In genomic region chr4:124985671-124986602, GRCm38 (mm10) we compare ENCODE assay signal across 8 mouse cellular contexts. TPM values are rescaled to one million over a fixed set of nuclear protein-coding genes. Genes with fewer than 3 reads are reported as not detected.
A peak's percentile ranks its signal among the peaks of the same experiment; 100 is the strongest.
DNase-seq lines count a peak whose midpoint lies in the region; ATAC-seq and TF ChIP-seq lines count a peak whose summit lies in the region.

Gene Rspo1 (plus strand): TSS chr4:124986430.

- H3K4me1 ChIP-seq in forebrain, embryonic 11.5 days (replicated peaks; ENCODE audit: control insufficient read depth, insufficient read depth, low read length): peaks cover 25% of the 10 kb centered on the region
- H3K4me1 ChIP-seq in hindbrain, postnatal 0 days (ENCODE audit: insufficient read depth, low read length): no peaks in the 10 kb centered on the region; the same call in 1 of the 2 replicates
- H3K4me1 ChIP-seq in megakaryocyte, embryonic 14.5 days: peaks cover 49% of the 10 kb centered on the region

- peak; percentile 38 for ATAC-seq in forebrain, embryonic 11.5 days (replicated peaks; ENCODE audit: low FRiP score)
- no peak for ATAC-seq in hindbrain, postnatal 0 days

- H3K27me3 ChIP-seq in forebrain, embryonic 11.5 days (ENCODE audit: control insufficient read depth, insufficient read depth, low read length): peaks cover 56% of the 10 kb centered on the region
- H3K27me3 ChIP-seq in hindbrain, postnatal 0 days (ENCODE audit: insufficient read depth, low read length): peaks cover 61% of the 10 kb centered on the region
- peaks cover 99% of the 10 kb centered on the region for H3K27me3 ChIP-seq in megakaryocyte, embryonic 14.5 days (replicated peaks)

- H3K27ac ChIP-seq in forebrain, embryonic 11.5 days (ENCODE audit: low read depth, low read length): peak within 1 kb of the TSS; percentile 37; the same call in 1 of the 2 replicates
- H3K27ac ChIP-seq in hindbrain, postnatal 0 days: no peak within 1 kb of the TSS

- H3K4me3 ChIP-seq in forebrain, embryonic 11.5 days (ENCODE audit: low read depth, low read length): peak within 1 kb of the TSS; percentile 47
- H3K4me3 ChIP-seq in hindbrain, postnatal 0 days (ENCODE audit: low read length): peak within 1 kb of the TSS; percentile 29
- H3K4me3 ChIP-seq in megakaryocyte, embryonic 14.5 days (replicated peaks): peak within 1 kb of the TSS; percentile 70

- H3K9ac ChIP-seq in forebrain, embryonic 11.5 days (ENCODE audit: low read length): peak within 1 kb of the TSS; percentile 59
- H3K9ac ChIP-seq in hindbrain, postnatal 0 days (replicated peaks; ENCODE audit: low read length): 0 out of 2 replicates have a peak within 1 kb of the TSS, but pooled peaks have one; percentile 18

- WGBS in forebrain, embryonic 11.5 days: 1% methylated on average over 62 of the region's 62 CpGs
- 2% methylated on average over 46 of the region's 62 CpGs for WGBS in hindbrain, postnatal 0 days

- peak within 1 kb of the TSS; percentile 52 for H3K4me2 ChIP-seq in forebrain, embryonic 11.5 days (ENCODE audit: low read depth, low read length, severe bottlenecking)
- peak within 1 kb of the TSS; percentile 54 for H3K4me2 ChIP-seq in hindbrain, postnatal 0 days (ENCODE audit: low read depth, low read length)

- H3K9me3 ChIP-seq in forebrain, embryonic 11.5 days (ENCODE audit: control insufficient read depth, low read length): no peaks in the 10 kb centered on the region
- no peaks in the 10 kb centered on the region for H3K9me3 ChIP-seq in hindbrain, postnatal 0 days (ENCODE audit: low read length)
- H3K9me3 ChIP-seq in megakaryocyte, embryonic 14.5 days: no peaks in the 10 kb centered on the region

- H3K36me3 ChIP-seq in forebrain, embryonic 11.5 days (ENCODE audit: control insufficient read depth, insufficient read depth, low read length): no peaks in the 10 kb centered on the region
- H3K36me3 ChIP-seq in hindbrain, postnatal 0 days (ENCODE audit: insufficient read depth, low read length): no peaks in the 10 kb centered on the region
- H3K36me3 ChIP-seq in megakaryocyte, embryonic 14.5 days (replicated peaks; ENCODE audit: low read length): no peaks in the 10 kb centered on the region

- DNase-seq in thymus, postnatal 4 days: peak; percentile 26
- DNase-seq in thymus, postnatal 14 days: no peak
- DNase-seq in forebrain, embryonic 11.5 days (ENCODE audit: low spot score): peak; percentile 72
- DNase-seq in hindbrain, postnatal 0 days (ENCODE audit: low spot score): no peak
- no peak for DNase-seq in spleen, postnatal 36 days (ENCODE audit: low spot score in 2 of 2)
- no peak for DNase-seq in gastrocnemius, adult 8-10 months (ENCODE audit: low spot score in 2 of 2)
- no peak for DNase-seq in layer of hippocampus, adult 9-11 months

- TF ChIP-seq CTCF in hindbrain, postnatal 0 days (IDR thresholded peaks at IDR 0.05; ENCODE audit: low read depth): no peak

RNA-seq across cellular contexts. Expression of gene Rspo1, which starts in this region (rescaled TPM):
- 56.2 and 64.8 TPM in 2 replicates for polyA plus RNA-seq in forebrain, embryonic 11.5 days (2014; fragmentation: Nextera tagmentation; extraction: Ambion mirVana)
- total RNA-seq in hindbrain, postnatal 0 days (2014; rRNA removed): 0.36 and 13.6 TPM in 2 replicates
- 0.74 and 0.95 TPM in 2 replicates for polyA plus RNA-seq in hindbrain, postnatal 0 days (2015; fragmentation: Nextera tagmentation; extraction: Ambion mirVana)
- 1.2 TPM in 1 of 2 replicates, not detected in the other for polyA plus RNA-seq in megakaryocyte, embryonic 14.5 days (2012; ENCODE audit: insufficient read depth, low replicate concordance)
- total RNA-seq in gastrocnemius, adult 8-10 months (2022): under 1 TPM in 3 of 4 experiments, not detected in 1; 0.27 to 0.51 (median 0.48) TPM

Comparison
In these comparisons a context has a peak if more than half of its experiments do, and no peak if none do; other contexts are left out.
1. RNA of gene Rspo1 (polyA plus RNA-seq): 56.2 to 64.8 TPM in forebrain, embryonic 11.5 days; 0.74 to 0.95 TPM in hindbrain, postnatal 0 days and 1.2 TPM in megakaryocyte, embryonic 14.5 days; every median in the first group is over 10 times any median in the second.
2. DNase-seq: peak in thymus, postnatal 4 days (single experiment) and forebrain, embryonic 11.5 days (single experiment); none in thymus, postnatal 14 days (single experiment), hindbrain, postnatal 0 days (single experiment), spleen, postnatal 36 days (0 of 2), gastrocnemius, adult 8-10 months (0 of 2) and layer of hippocampus, adult 9-11 months (single experiment).
3. Peak in every context shown above with its lines, with median percentiles within 50 percentile points of each other: H3K4me3 ChIP-seq.